Mouse (Mus musculus) C2C12 (cell line): ENCODE measurements around the gene Tmtc2.

ENCODE experiments used
- CTCF ChIP-seq: IDR thresholded peaks from one replicate; pipeline ENCODE4 v1.5.1; 2011; ENCODE audit not compliant: control insufficient read depth, insufficient read depth, insufficient read length
- MYOD1 ChIP-seq: IDR thresholded peaks from one replicate; pipeline ENCODE4 v1.6.1; 2011; ENCODE audit warnings: low read depth; ENCODE audit not compliant: control insufficient read depth, insufficient read length
- MYOG ChIP-seq: IDR thresholded peaks from one replicate; pipeline ENCODE4 v1.6.1; 2011; ENCODE audit not compliant: control insufficient read depth, insufficient read length; ENCODE audit errors: extremely low read depth
- USF1 ChIP-seq: IDR thresholded peaks from one replicate; pipeline ENCODE4 v1.6.1; 2011; ENCODE audit warnings: low read depth, mild to moderate bottlenecking, control low read depth, moderate library complexity

- no peak for TF ChIP-seq MYOD1
- no peak for TF ChIP-seq CTCF
- TF ChIP-seq USF1: no peak
- no peak for TF ChIP-seq MYOG
These were observed 288.0 kb downstream of the Tmtc2 start for GRCm38 (mm10) chr10:105286221-105286620.
